Mouse (Mus musculus): Measurements from ENCODE around the gene Tlx2. TPM values are rescaled to one million over a fixed set of nuclear protein-coding genes. Genes with fewer than 3 reads are reported as not detected.

Gene Tlx2
- polyA plus RNA-seq, 1 experiment from 2014 or later: 1.0 TPM

DNA sequence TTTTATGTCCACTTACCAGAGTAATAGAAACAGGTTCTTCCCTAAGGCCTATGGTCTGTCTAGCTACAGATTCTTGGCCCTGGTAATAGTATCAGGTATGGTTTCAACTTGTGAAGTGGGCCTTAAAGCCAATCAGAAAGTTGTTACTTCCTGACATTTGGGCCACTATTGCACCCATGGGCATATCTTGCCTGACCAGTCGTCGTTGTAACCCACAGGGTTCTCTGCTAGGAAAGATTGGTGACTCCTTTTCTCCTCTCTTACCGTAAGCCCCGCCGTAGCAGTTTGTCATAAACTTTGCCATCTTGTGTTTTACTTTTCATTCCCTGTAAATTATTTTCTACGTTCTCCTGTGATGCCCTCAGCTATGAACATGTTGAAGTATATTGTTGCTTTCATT is 50.0 kb downstream of the Tlx2 start:
- H3K4me1 ChIP-seq (replicated peaks): peaks cover 2% of the 10 kb centered on the region; the same call in 1 of the 2 replicates
- H3K36me3 ChIP-seq: no peaks in the 10 kb centered on the region
- no peak overlapping the region for H3K4me2 ChIP-seq
- H3K27me3 ChIP-seq: no peaks in the 10 kb centered on the region
- no peak overlapping the region for H3K4me3 ChIP-seq (replicated peaks)
- 86% methylated on average over 6 of the region's 6 CpGs for WGBS
- H3K9me3 ChIP-seq: no peaks in the 10 kb centered on the region
- no peak for ATAC-seq (ENCODE audit: insufficient number of reproducible peaks, insufficient read depth, low FRiP score, low TSS enrichment, low read depth)
- no peak overlapping the region for H3K9ac ChIP-seq (replicated peaks)
- H3K27ac ChIP-seq: no peak overlapping the region

- no peak overlapping the region for H3K27ac ChIP-seq
- no peak overlapping the region for H3K4me2 ChIP-seq
- H3K4me1 ChIP-seq (replicated peaks): peaks cover 2% of the 10 kb centered on the region; the same call in 1 of the 2 replicates
- no peaks in the 10 kb centered on the region for H3K36me3 ChIP-seq
- ATAC-seq (ENCODE audit: insufficient number of reproducible peaks, insufficient read depth, low FRiP score, low TSS enrichment, low read depth): no peak
- no peak overlapping the region for H3K9ac ChIP-seq (replicated peaks)
- no peaks in the 10 kb centered on the region for H3K27me3 ChIP-seq
- H3K4me3 ChIP-seq (replicated peaks): no peak overlapping the region
- 75% methylated on average over 3 of the region's 3 CpGs for WGBS
- H3K9me3 ChIP-seq: no peaks in the 10 kb centered on the region
Measured at GRCm38 (mm10) chr6:83019044-83019443, 51.0 kb downstream of the Tlx2 start.

MicroRNAs encoded within 50 kb of the gene (microRNA counts, 519-probe panel; counts per million panel counts)
- not detected for microRNA mmu-miR-3470a+mmu-miR-3470b

Small RNA genes within 50 kb of the gene (microRNA-seq; reads per million reads assigned to microRNA genes)
- gene Mir3470a (not detected), gene Mir7040 (not detected)

Other genes with a start within 250 kb of the Tlx2 start
- gene Sema4f, start 130.5 kb downstream of the Tlx2 start, polyA plus RNA-seq (2016; fragmentation: Nextera tagmentation; extraction: Ambion mirVana): 3.8 and 4.2 TPM in 2 replicates
- gene M1ap, start 123.4 kb downstream of the Tlx2 start, polyA plus RNA-seq (2016; fragmentation: Nextera tagmentation; extraction: Ambion mirVana): 0.20 and 0.32 TPM in 2 replicates
- 9.9 and 10.0 TPM in 2 replicates for gene Dok1, start 36.8 kb downstream of the Tlx2 start, polyA plus RNA-seq (2016; fragmentation: Nextera tagmentation; extraction: Ambion mirVana)
- gene Loxl3, start 36.1 kb downstream of the Tlx2 start, polyA plus RNA-seq (2016; fragmentation: Nextera tagmentation; extraction: Ambion mirVana): 15.7 and 19.4 TPM in 2 replicates
- gene Aup1, start 15.8 kb downstream of the Tlx2 start, polyA plus RNA-seq (2016; fragmentation: Nextera tagmentation; extraction: Ambion mirVana): 158 and 159 TPM in 2 replicates
- gene Htra2, start 15.0 kb downstream of the Tlx2 start, polyA plus RNA-seq (2016; fragmentation: Nextera tagmentation; extraction: Ambion mirVana): 68.7 and 75.5 TPM in 2 replicates
- 0.68 and 1.1 TPM in 2 replicates for gene Dqx1, start 12.4 kb downstream of the Tlx2 start, polyA plus RNA-seq (2016; fragmentation: Nextera tagmentation; extraction: Ambion mirVana)
- gene Pcgf1, start 7.6 kb upstream of the Tlx2 start, polyA plus RNA-seq (2016; fragmentation: Nextera tagmentation; extraction: Ambion mirVana): 39.0 and 39.7 TPM in 2 replicates
- gene Lbx2, start 16.1 kb upstream of the Tlx2 start, polyA plus RNA-seq (2016; fragmentation: Nextera tagmentation; extraction: Ambion mirVana): 0.63 and 6.7 TPM in 2 replicates
- gene Ccdc142, start 31.3 kb upstream of the Tlx2 start, polyA plus RNA-seq (2016; fragmentation: Nextera tagmentation; extraction: Ambion mirVana): 3.6 and 3.8 TPM in 2 replicates
- 3.9 and 4.2 TPM in 2 replicates for gene Gm42688, start 31.3 kb upstream of the Tlx2 start, polyA plus RNA-seq (2016; fragmentation: Nextera tagmentation; extraction: Ambion mirVana)
- gene Mrpl53, start 38.7 kb upstream of the Tlx2 start, polyA plus RNA-seq (2016; fragmentation: Nextera tagmentation; extraction: Ambion mirVana): 134 and 140 TPM in 2 replicates
- gene Mogs, start 45.2 kb upstream of the Tlx2 start, polyA plus RNA-seq (2016; fragmentation: Nextera tagmentation; extraction: Ambion mirVana): 55.3 and 58.2 TPM in 2 replicates
- 191 and 219 TPM in 2 replicates for gene Wbp1, start 51.3 kb upstream of the Tlx2 start, polyA plus RNA-seq (2016; fragmentation: Nextera tagmentation; extraction: Ambion mirVana)
- gene Ino80b, start 55.1 kb upstream of the Tlx2 start, polyA plus RNA-seq (2016; fragmentation: Nextera tagmentation; extraction: Ambion mirVana): 17.6 and 19.2 TPM in 2 replicates
- gene Rtkn, start 65.2 kb upstream of the Tlx2 start, polyA plus RNA-seq (2016; fragmentation: Nextera tagmentation; extraction: Ambion mirVana): 62.0 and 62.6 TPM in 2 replicates
- gene Wdr54, start 86.1 kb upstream of the Tlx2 start, polyA plus RNA-seq (2016; fragmentation: Nextera tagmentation; extraction: Ambion mirVana): 10.2 and 10.4 TPM in 2 replicates
- gene 1700003E16Rik, start 86.1 kb upstream of the Tlx2 start, polyA plus RNA-seq (2016; fragmentation: Nextera tagmentation; extraction: Ambion mirVana): 1.8 and 3.0 TPM in 2 replicates
- 102 and 104 TPM in 2 replicates for gene Dctn1, start 95.6 kb upstream of the Tlx2 start, polyA plus RNA-seq (2016; fragmentation: Nextera tagmentation; extraction: Ambion mirVana)
- gene Slc4a5, start 149.5 kb upstream of the Tlx2 start, polyA plus RNA-seq (2016; fragmentation: Nextera tagmentation; extraction: Ambion mirVana): 0.49 and 0.68 TPM in 2 replicates

Measured in limb, embryonic 12.5 days (tissue).